Mouse (Mus musculus): ENCODE measurements around the gene Dgke.
"Not testable (repeated sequence)": the region's sequence is repeated elsewhere in the genome, so short reads cannot be mapped to it uniquely, and the experiment has no call there.

DNA sequence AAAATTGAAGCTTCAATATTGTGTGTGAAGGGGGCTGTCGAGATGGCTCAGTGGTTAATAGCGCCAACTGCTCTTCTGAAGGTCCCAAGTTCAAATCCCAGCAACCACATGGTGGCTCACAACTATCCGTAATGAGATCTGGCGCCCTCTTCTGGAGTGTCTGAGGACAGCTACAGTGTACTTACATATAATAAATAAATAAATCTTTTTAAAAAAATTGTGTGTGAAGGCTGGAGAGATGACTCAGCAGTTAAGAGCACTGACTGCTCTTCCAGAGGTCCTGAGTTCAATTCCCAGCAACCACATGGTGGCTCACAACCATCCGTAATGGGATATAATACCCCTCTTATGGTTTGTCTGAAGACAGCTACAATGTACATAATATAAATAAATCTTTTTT lies 69.3 kb downstream of the Dgke start:
- peak; percentile 41 for TF ChIP-seq CTCF (IDR thresholded peaks at IDR 0.05; ENCODE audit: low read depth)
- TF ChIP-seq EP300 (optimal IDR thresholded peaks at IDR 0.05), result not testable (repeated sequence)

Data from stomach, postnatal 0 days (tissue).